Mouse (Mus musculus): ENCODE results near the gene Gm2696. TPM values are rescaled to one million over a fixed set of nuclear protein-coding genes. Genes with fewer than 3 reads are reported as not detected.

Gm2696 gene
- total and polyA plus RNA-seq, 3 experiments, result not detected

DNA sequence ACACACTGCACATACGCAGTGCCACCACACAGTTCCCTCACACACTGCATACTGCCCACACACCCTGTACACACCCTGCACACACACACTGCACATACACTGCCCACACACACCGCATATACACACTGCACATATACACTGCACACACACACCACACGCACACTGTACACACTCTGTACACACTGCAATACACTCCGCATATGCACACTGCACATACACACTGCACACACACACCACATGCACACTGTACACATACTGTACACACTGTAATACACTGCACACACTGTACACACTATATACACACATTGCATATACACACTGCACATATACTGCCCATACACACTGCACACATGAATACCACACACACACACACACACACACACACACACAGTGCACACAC, 4.0 kb downstream of the Gm2696 start:
- peaks cover 70% of the 10 kb centered on the region for H3K27me3 ChIP-seq (replicated peaks)
- no peak overlapping the region for H3K4me2 ChIP-seq (ENCODE audit: insufficient read depth, low read depth, poor library complexity, severe bottlenecking)
- no peaks in the 10 kb centered on the region for H3K36me3 ChIP-seq (replicated peaks in 1 of 2; ENCODE audit: control insufficient read depth in 1 of 2, insufficient read depth in 1 of 2, low read length in 1 of 2)
- H3K4me1 ChIP-seq (ENCODE audit: control insufficient read depth in 1 of 2, insufficient read depth in 2 of 2), result 0 out of 4 replicates have a peak, but pooled peaks cover 0 to 3% of the 10 kb centered on the region in 2 experiments
- no peak for TF ChIP-seq RAD21 (IDR thresholded peaks at IDR 0.05; ENCODE audit: low read depth, low read length)
- TF ChIP-seq RCOR1 (conservative IDR thresholded peaks at IDR 0.05; ENCODE audit: low read depth, low read length), result no peak
- TF ChIP-seq TCF12 (IDR thresholded peaks at IDR 0.05; ENCODE audit: low read depth, low read length), result no peak
- no peak for TF ChIP-seq ZMIZ1 (IDR thresholded peaks at IDR 0.05; ENCODE audit: low read depth, low read length)
- no peak for TF ChIP-seq JUN (IDR thresholded peaks at IDR 0.05; ENCODE audit: insufficient read depth, low read depth, low read length)
- TF ChIP-seq GABPA (IDR thresholded peaks at IDR 0.05; ENCODE audit: insufficient replicate concordance, low read depth, low read length), result no peak
- dilution Hi-C loops (cut with MboI; ENCODE audit: extremely low pct_ligation_motif_present, extremely low pct_unique_long_range_greater_than_20kb, low sequenced_read_pairs) (no loop called here), in situ Hi-C loops (cut with MboI; ENCODE audit: low pct_ligation_motif_present, low pct_unique_long_range_greater_than_20kb, low sequenced_read_pairs) (no loop called here)
- no peak overlapping the region for H3K9ac ChIP-seq (ENCODE audit: insufficient read depth, low read depth)
- no peak overlapping the region for H3K4me3 ChIP-seq (replicated peaks in 1 of 3; ENCODE audit: low read depth in 2 of 3, low read length in 2 of 3, poor library complexity in 1 of 3)
- no peaks in the 10 kb centered on the region for H3K79me2 ChIP-seq (replicated peaks; ENCODE audit: control insufficient read depth, extremely low read depth, insufficient read depth, poor library complexity, severe bottlenecking)
- DNase-seq (ENCODE audit: extremely low read depth), result no peak
- H3K27ac ChIP-seq (ENCODE audit: insufficient read depth, low read depth), result no peak overlapping the region
- H3K9me3 ChIP-seq (replicated peaks; ENCODE audit: low read length), result no peaks in the 10 kb centered on the region

DNA sequence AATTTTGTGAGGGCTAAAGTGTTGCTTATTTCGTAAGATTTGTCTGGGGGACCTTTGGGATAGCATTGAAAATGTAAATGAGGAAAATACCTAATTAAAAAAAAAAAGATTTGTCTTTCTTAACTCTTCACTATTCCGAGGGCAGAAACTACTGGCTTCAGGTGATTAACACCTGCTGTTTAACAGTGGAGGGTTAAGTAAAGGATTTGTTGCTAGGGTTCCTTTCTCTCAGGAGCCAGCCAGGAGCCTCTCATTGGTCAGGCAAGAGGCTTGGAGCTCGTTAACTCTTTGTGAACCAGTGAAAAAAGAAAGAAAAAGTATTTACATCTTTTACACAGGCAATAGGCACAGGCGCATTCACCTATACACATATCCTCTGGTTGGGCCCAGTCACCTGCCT, 4.7 kb downstream of the Gm2696 start:
- Histone ChIP-seq H3K4me1 (ENCODE audit: control insufficient read depth in 1 of 2, insufficient read depth in 2 of 2) (0 out of 4 replicates have a peak, but pooled peaks cover 0 to 3% of the 10 kb centered on the region in 2 experiments), H3K9ac (ENCODE audit: insufficient read depth, low read depth) (no peak overlapping the region), H3K36me3 (replicated peaks in 1 of 2; ENCODE audit: control insufficient read depth in 1 of 2, insufficient read depth in 1 of 2, low read length in 1 of 2) (no peaks in the 10 kb centered on the region), H3K9me3 (replicated peaks; ENCODE audit: low read length) (peaks cover 2% of the 10 kb centered on the region), H3K79me2 (replicated peaks; ENCODE audit: control insufficient read depth, extremely low read depth, insufficient read depth, poor library complexity, severe bottlenecking) (no peaks in the 10 kb centered on the region), H3K27ac (ENCODE audit: insufficient read depth, low read depth) (no peak overlapping the region), H3K4me3 (replicated peaks in 1 of 3; ENCODE audit: low read depth in 2 of 3, low read length in 2 of 3, poor library complexity in 1 of 3) (no peak overlapping the region), H3K4me2 (ENCODE audit: insufficient read depth, low read depth, poor library complexity, severe bottlenecking) (no peak overlapping the region), H3K27me3 (replicated peaks) (peaks cover 67% of the 10 kb centered on the region)
- no peak for DNase-seq (ENCODE audit: extremely low read depth)
- TF ChIP-seq MAX (IDR thresholded peaks at IDR 0.05; ENCODE audit: low read length), result no peak
- in situ Hi-C loops (cut with MboI; ENCODE audit: low pct_ligation_motif_present, low pct_unique_long_range_greater_than_20kb, low sequenced_read_pairs) (no loop called here), dilution Hi-C loops (cut with MboI; ENCODE audit: extremely low pct_ligation_motif_present, extremely low pct_unique_long_range_greater_than_20kb, low sequenced_read_pairs) (no loop called here)

DNA sequence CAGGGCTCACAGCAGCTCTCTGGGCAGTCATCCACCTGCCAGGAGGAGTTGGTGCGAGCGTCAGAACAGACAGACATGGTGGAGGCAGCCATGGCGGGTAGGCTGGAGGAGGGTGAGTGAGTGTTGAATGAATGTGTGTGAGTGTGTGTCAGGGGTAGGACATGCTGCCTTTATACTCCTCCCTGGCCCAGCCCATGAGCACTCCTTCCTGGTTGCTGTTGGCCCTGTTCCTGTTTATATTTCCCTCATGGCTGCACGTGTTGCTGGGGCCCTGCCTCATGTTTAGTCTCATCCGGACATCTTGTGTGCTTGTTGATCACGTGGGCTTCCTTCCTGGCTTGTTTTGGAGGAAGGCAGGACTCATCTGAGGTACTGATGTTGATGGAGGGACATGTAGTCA, 12.5 kb downstream of the Gm2696 start, which contains the start of gene Krtap10-4:
Gene Krtap10-4, minus strand, starts transcription at position 145 of the 400 bp plus-strand sequence.
- Histone ChIP-seq H3K9ac (ENCODE audit: insufficient read depth, low read depth) (no peak within 1 kb of the TSS), H3K27me3 (replicated peaks) (peaks cover 65% of the 10 kb centered on the region)
- TF ChIP-seq ZKSCAN1 (IDR thresholded peaks at IDR 0.05; ENCODE audit: borderline replicate concordance, low read depth, low read length) (no peak), ETS1 (conservative IDR thresholded peaks at IDR 0.05; ENCODE audit: low read depth, low read length) (no peak), USF1 (IDR thresholded peaks at IDR 0.05; ENCODE audit: low read depth, low read length) (no peak)

More for the DNA sequence above, 12.5 kb downstream of the Gm2696 start, which contains the start of gene Krtap10-4:
- Histone ChIP-seq H3K4me3 (replicated peaks in 1 of 3; ENCODE audit: low read depth in 2 of 3, low read length in 2 of 3, poor library complexity in 1 of 3) (no peak within 1 kb of the TSS), H3K9me3 (replicated peaks; ENCODE audit: low read length) (peaks cover 9% of the 10 kb centered on the region), H3K27ac (ENCODE audit: insufficient read depth, low read depth) (no peak within 1 kb of the TSS), H3K4me2 (ENCODE audit: insufficient read depth, low read depth, poor library complexity, severe bottlenecking) (no peak within 1 kb of the TSS), H3K36me3 (replicated peaks in 1 of 2; ENCODE audit: control insufficient read depth in 1 of 2, insufficient read depth in 1 of 2, low read length in 1 of 2) (no peaks in the 10 kb centered on the region), H3K79me2 (replicated peaks; ENCODE audit: control insufficient read depth, extremely low read depth, insufficient read depth, poor library complexity, severe bottlenecking) (no peaks in the 10 kb centered on the region), H3K4me1 (ENCODE audit: control insufficient read depth in 1 of 2, insufficient read depth in 2 of 2) (no peaks in the 10 kb centered on the region)
- DNase-seq (ENCODE audit: extremely low read depth), result no peak
- in situ Hi-C loops (cut with MboI; ENCODE audit: low pct_ligation_motif_present, low pct_unique_long_range_greater_than_20kb, low sequenced_read_pairs), result no loop called here
- dilution Hi-C loops (cut with MboI; ENCODE audit: extremely low pct_ligation_motif_present, extremely low pct_unique_long_range_greater_than_20kb, low sequenced_read_pairs), result no loop called here
